Mouse (Mus musculus) liver, postnatal 0 days (tissue): ENCODE measurements around the gene Prtn3. TPM values are rescaled to one million over a fixed set of nuclear protein-coding genes. Genes with fewer than 3 reads are reported as not detected.

Experiments
- ATAC-seq: fragments of 200-750 bp; cut with Nextera tagmentation; 2 replicates; pipeline ENCODE4 v1.8.0; 2017; ENCODE audit warnings: mild to moderate bottlenecking, moderate library complexity
- DNase-seq: peaks from one replicate; pipeline ENCODE4 v3.0.0-alpha.2; 2016
- H3K27ac ChIP-seq: fragments of 300-500 bp; sonication (generic); 2 replicates; pipeline ENCODE4 v1.5.1; 2014; ENCODE audit warnings: antibody characterized with exemption, moderate library complexity, mild to moderate bottlenecking, low read depth
- H3K27me3 ChIP-seq: fragments of 300-500 bp; sonication (generic); 2 replicates; pipeline ENCODE4 v1.6.1; 2014; ENCODE audit warnings: low read length, control low read depth, mixed read lengths; ENCODE audit not compliant: insufficient read depth
- H3K36me3 ChIP-seq: fragments of 300-500 bp; sonication (generic); replicated peaks from 2 replicates; pipeline ENCODE4 v1.6.1; 2014; ENCODE audit warnings: mild to moderate bottlenecking, control low read depth, low read length, moderate library complexity, mixed read lengths; ENCODE audit not compliant: insufficient read depth
- H3K4me1 ChIP-seq: fragments of 300-500 bp; sonication (generic); 2 replicates; pipeline ENCODE4 v1.6.1; 2014; ENCODE audit warnings: antibody characterized with exemption, mild to moderate bottlenecking, control low read depth; ENCODE audit not compliant: insufficient read depth
- H3K4me2 ChIP-seq: fragments of 300-500 bp; sonication (generic); 2 replicates; pipeline ENCODE4 v1.6.1; 2014; ENCODE audit warnings: low read depth, mild to moderate bottlenecking, low read length, moderate library complexity, mixed read lengths
- H3K4me3 ChIP-seq: fragments of 300-500 bp; sonication (generic); 2 replicates; pipeline ENCODE4 v1.5.1; 2014; ENCODE audit warnings: low read depth, low read length
- H3K9ac ChIP-seq: fragments of 300-500 bp; sonication (generic); replicated peaks from 2 replicates; pipeline ENCODE4 v1.6.1; 2014; ENCODE audit warnings: mild to moderate bottlenecking, moderate library complexity
- H3K9me3 ChIP-seq: fragments of 300-500 bp; sonication (generic); 2 replicates; pipeline ENCODE4 v1.6.1; 2016; ENCODE audit warnings: mild to moderate bottlenecking, control low read depth, low read length, mixed read lengths
- CTCF ChIP-seq: sonication (generic); IDR thresholded peaks from 2 replicates; pipeline ENCODE4 v1.5.1; 2016; ENCODE audit warnings: antibody characterized with exemption, low read depth
- EP300 ChIP-seq: IDR thresholded peaks from 2 replicates; pipeline ENCODE4 v1.6.1; 2016; ENCODE audit warnings: antibody characterized with exemption, low read depth, mild to moderate bottlenecking
- WGBS: fragments of 180-500 bp; shearing (Covaris S2); extraction: QIAGEN DNeasy Blood & Tissue Kit; methylation state at CpG from one replicate; pipeline ENCODE4 v1.1.7; 2014; ENCODE audit not compliant: insufficient replicate concordance; 5-methylcytosine and 5-hydroxymethylcytosine counted together
- polyA plus RNA-seq: library from polyadenylated mRNA; unstranded; fragments of >200 nt; fragmentation: Nextera tagmentation; extraction: Ambion mirVana; gene quantifications from 2 replicates; pipeline ENCODE4 v1.2.1, GENCODE M21; 2015

The Prtn3 gene
- polyA plus RNA-seq, 1 experiment from 2014 or later, result 123 TPM

DNA sequence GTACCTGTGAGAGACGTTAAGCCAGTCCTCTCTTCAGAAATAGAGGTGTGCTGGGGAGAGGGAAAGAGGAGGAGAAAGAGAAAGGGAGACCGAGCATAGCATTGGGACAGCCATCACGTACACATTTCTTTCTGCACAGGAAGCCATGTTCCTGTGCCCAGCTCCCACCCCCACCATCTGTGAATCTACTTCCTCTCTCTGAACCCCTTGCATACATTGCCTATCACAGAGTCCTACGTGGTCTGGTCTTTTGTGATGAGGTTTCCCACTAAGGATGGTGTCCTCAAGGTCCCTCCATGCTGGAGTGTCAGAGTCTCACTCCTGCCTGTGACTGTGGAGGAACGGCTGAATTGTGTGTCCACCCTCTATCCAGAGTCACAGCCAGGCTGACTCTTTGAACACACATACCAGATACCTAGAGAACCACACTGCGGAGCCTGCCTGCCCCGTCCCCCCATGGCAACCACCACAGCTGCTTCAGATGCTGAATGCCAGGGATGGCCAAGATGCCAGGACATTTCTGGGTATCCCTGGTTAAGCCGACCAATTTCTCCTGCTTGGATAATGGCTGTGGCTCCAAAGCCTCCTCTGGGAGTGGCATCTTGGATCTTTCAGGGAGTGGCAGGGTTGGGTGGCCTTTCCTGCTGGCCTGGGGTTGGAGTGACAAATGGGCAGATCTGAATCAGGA is 24.2 kb upstream of the Prtn3 start:
- no peaks in the 10 kb centered on the region for H3K36me3 ChIP-seq
- DNase-seq, result no peak
- no peak overlapping the region for H3K9ac ChIP-seq
- H3K4me1 ChIP-seq, result peaks cover 26% of the 10 kb centered on the region
- H3K27me3 ChIP-seq, result no peaks in the 10 kb centered on the region
- TF ChIP-seq EP300 (no peak), CTCF (no peak)
- no peaks in the 10 kb centered on the region for H3K9me3 ChIP-seq
- no peak overlapping the region for H3K27ac ChIP-seq
- 49% methylated on average over 8 of the region's 8 CpGs for WGBS
- ATAC-seq, result no peak
- no peak overlapping the region; the same call in 1 of the 2 replicates for H3K4me2 ChIP-seq
- H3K4me3 ChIP-seq, result no peak overlapping the region

DNA sequence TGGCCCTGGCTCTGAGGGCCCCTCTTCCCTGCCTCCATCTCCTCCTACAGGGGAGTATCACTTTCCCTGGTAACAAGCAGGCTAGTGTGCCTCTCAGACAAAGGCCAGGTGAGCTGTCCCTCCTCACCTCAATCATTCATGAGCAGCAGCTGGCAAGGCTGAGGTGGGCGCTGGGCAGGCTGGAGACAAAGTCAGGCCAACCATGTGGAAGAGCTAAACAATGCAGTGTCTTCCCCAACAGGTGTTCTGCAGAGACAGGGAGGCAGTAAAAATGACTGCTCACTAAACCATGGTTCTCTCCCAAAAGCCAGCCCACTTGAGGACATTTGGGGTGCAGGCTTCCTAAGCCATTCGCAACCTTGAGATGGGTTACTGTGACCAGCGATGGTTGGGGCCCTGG is 22.6 kb upstream of the Prtn3 start:
- no peak overlapping the region for H3K4me3 ChIP-seq

DNA sequence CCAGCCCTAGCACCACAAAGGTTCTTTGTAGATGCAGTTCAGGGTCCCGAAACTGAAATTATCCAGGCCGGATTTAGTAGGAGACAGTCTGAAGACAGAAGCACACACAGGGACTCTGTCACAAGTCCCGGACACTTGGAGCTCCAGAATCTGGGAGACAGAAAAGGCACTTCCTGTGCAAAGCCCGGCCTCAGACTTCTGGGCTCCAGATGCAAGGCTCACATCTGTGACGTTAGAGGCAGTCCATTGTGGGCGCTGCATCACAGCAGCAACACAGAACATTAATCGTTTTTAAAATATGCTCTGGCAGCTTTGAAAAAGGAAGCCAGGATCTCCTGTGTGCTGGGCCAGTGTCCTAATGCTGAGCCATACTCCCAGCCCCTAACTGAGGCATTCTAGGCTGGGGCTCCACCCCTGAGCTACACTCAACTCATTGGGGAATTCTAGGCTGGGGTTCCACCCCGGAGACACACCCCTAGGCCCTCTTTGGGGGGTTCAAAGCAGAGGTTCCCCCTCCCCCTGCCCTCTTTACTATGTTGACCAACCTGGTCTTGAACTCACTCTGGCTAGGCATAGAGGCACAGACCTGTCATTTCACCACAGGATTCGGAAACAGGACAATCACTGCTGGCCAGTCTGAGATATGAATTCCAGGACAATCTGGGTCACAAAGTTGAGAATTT is 22.0 kb upstream of the Prtn3 start:
- Histone ChIP-seq H3K4me3 (no peak overlapping the region), H3K27me3 (no peaks in the 10 kb centered on the region), H3K4me1 (peaks cover 37% of the 10 kb centered on the region), H3K9me3 (no peaks in the 10 kb centered on the region), H3K9ac (peak overlapping the region; percentile 70), H3K27ac (peak overlapping the region; percentile 99), H3K4me2 (peak overlapping the region; percentile 98), H3K36me3 (peaks cover 8% of the 10 kb centered on the region)
- DNase-seq (peak; percentile 32), ATAC-seq (no peak)
- no peak for TF ChIP-seq EP300
- TF ChIP-seq CTCF, result no peak
- WGBS, result 43% methylated on average over 9 of the region's 9 CpGs

More for the DNA sequence above, 22.6 kb upstream of the Prtn3 start:
- no peaks in the 10 kb centered on the region for H3K27me3 ChIP-seq
- H3K4me1 ChIP-seq, result peaks cover 31% of the 10 kb centered on the region
- H3K27ac ChIP-seq, result peak overlapping the region; percentile 99
- no peaks in the 10 kb centered on the region for H3K9me3 ChIP-seq
- H3K9ac ChIP-seq, result peak overlapping the region; percentile 70; the same call in 1 of the 2 replicates
- 61% methylated on average over 3 of the region's 3 CpGs for WGBS
- ATAC-seq (no peak), DNase-seq (no peak)
- TF ChIP-seq CTCF (no peak), EP300 (no peak)
- H3K36me3 ChIP-seq, result peaks cover 3% of the 10 kb centered on the region
- peak overlapping the region; percentile 98; the same call in 1 of the 2 replicates for H3K4me2 ChIP-seq

DNA sequence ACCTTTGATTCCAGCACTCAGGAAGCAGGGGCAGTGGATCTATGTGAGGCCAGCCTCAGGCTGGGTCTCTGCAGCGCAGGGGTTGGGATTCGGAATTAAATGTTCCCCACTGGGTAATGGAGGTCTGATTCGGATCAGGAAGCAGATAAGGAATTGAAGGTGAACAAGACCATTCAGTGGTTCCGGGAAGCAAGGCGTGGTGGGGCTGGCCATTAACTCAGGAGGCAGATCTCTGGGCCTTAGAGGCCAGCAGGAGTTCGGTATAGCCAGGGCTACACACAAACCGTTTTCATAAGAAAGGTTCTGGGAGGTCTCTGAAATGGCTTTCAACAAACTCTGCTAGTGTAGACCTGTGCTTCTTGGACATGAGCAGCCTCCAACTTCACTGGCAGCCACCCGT is 21.4 kb upstream of the Prtn3 start:
- H3K36me3 ChIP-seq, result peaks cover 13% of the 10 kb centered on the region
- H3K4me1 ChIP-seq, result peaks cover 42% of the 10 kb centered on the region
- H3K27ac ChIP-seq, result peak overlapping the region; percentile 99
- H3K4me2 ChIP-seq, result peak overlapping the region; percentile 98
- no peak for TF ChIP-seq EP300
- no peak for TF ChIP-seq CTCF
- H3K9me3 ChIP-seq, result no peaks in the 10 kb centered on the region
- 25% methylated on average over 8 of the region's 8 CpGs for WGBS
- peak overlapping the region; percentile 70 for H3K9ac ChIP-seq
- H3K4me3 ChIP-seq, result peak overlapping the region; percentile 57
- peak; percentile 17 for DNase-seq
- ATAC-seq, result no peak
- H3K27me3 ChIP-seq, result no peaks in the 10 kb centered on the region

DNA sequence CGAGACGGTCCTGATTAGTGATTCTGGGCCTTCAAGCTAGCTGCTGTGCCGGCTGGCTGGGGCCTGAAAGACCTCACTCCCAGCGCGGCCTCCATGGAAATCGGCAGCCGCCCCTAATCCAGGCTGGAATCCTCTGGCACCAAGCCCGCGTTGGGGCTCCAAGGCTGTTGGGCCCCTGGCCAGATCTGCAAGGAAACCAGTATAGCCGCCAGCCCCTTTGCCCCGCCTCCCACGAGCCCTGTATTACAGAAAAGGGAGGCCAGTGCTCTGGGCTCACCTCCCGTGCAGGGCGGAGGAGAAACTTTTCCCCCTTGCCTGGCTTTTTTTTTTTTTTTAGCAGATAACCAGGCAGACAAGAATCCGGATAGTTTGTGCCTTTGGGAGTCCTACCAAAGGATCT is 20.9 kb upstream of the Prtn3 start:
- Histone ChIP-seq H3K4me3 (peak overlapping the region; percentile 57), H3K9me3 (no peaks in the 10 kb centered on the region), H3K36me3 (peaks cover 19% of the 10 kb centered on the region), H3K27ac (peak overlapping the region; percentile 99), H3K4me1 (peaks cover 48% of the 10 kb centered on the region), H3K9ac (peak overlapping the region; percentile 70), H3K4me2 (peak overlapping the region; percentile 98), H3K27me3 (no peaks in the 10 kb centered on the region)
- TF ChIP-seq CTCF (no peak), EP300 (no peak)
- 1% methylated on average over 15 of the region's 15 CpGs for WGBS
- ATAC-seq, result peak; percentile 6; the same call in 1 of the 2 replicates
- DNase-seq, result peak; percentile 89
